Mouse (Mus musculus): ENCODE results near the gene Zswim1. TPM values are rescaled to one million over a fixed set of nuclear protein-coding genes. Genes with fewer than 3 reads are reported as not detected.
"Not testable (repeated sequence)": the region's sequence is repeated elsewhere in the genome, so short reads cannot be mapped to it uniquely, and the experiment has no call there.

The Zswim1 gene
- polyA plus RNA-seq, 2 experiments = 2.0 to 4.6 TPM

DNA sequence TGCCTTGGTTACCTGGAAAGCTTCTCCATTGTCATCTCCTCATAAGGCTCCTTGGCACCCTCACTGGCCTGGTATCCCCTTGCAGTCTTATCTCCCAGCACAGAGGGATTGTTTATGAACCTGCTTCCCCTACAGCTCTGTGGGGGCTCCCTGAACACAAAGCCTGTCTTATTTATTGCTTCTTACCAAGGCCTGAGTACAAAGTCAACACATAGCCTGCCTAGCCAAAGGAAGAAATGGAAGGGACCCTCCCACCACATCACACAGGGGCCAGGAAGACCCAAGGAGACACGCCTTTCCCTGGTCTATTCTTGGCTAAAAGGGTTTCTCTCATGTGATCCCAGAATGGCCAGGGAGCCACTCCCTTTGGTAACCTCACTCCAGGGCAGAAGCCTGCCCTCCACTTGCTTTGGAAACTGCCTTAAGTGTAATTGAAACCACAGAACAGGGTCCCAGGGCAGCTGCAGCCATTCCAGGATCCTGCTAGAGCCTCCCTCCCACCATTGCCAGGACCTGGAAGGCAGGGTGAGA lies 51.8 kb downstream of the Zswim1 start:
- H3K4me2 ChIP-seq (ENCODE audit: low read depth) = no peak overlapping the region
- H3K27me3 ChIP-seq (ENCODE audit: control insufficient read depth, insufficient read depth, low read length) = no peaks in the 10 kb centered on the region
- peaks cover 3 to 11% of the 10 kb centered on the region in 2 experiments for H3K4me1 ChIP-seq (replicated peaks; ENCODE audit: control insufficient read depth in 2 of 2, insufficient read depth in 2 of 2, low read length in 1 of 2)
- TF ChIP-seq EP300 (IDR thresholded peaks at IDR 0.05; ENCODE audit: low read depth) = no peak
- no peak for TF ChIP-seq CTCF (IDR thresholded peaks at IDR 0.05; ENCODE audit: low read depth)
- WGBS (ENCODE audit: insufficient replicate concordance) = 26% methylated on average over 1 of the region's 1 CpGs
- no peak overlapping the region for H3K27ac ChIP-seq
- no peaks in the 10 kb centered on the region for H3K9me3 ChIP-seq (ENCODE audit: control insufficient read depth, low read length)
- H3K9ac ChIP-seq (replicated peaks) = no peak overlapping the region
- no peaks in the 10 kb centered on the region for H3K36me3 ChIP-seq (replicated peaks; ENCODE audit: control insufficient read depth, insufficient read depth, low read depth)
- DNase-seq (ENCODE audit: low read depth in 3 of 3, low spot score in 3 of 3) (no peak), ATAC-seq (ENCODE audit: insufficient read depth) (no peak)
- H3K4me3 ChIP-seq (ENCODE audit: insufficient read depth in 1 of 2, low read depth in 2 of 2, low read length in 2 of 2) = no peak overlapping the region

DNA sequence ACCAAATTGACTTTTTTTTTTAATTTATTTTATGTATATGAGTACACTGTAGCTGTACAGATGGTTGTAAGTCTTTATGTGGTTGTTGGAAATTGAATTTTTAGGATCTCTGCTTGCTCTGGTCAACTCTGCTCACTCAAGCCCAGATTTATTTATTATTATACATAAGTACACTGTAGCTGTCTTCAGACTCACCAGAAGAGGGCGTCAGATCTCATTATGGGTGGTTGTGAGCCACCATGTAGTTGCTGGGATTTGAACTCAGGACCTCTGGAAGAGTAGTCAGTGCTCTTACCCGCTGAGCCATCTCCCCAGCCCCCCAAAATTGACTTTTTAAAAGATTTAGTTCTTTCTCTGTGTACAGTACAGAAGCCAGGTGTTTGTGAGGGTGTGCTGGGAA lies 53.2 kb downstream of the Zswim1 start:
- DNase-seq (ENCODE audit: low read depth in 3 of 3, low spot score in 3 of 3); H3K9ac ChIP-seq (replicated peaks); H3K4me3 ChIP-seq (ENCODE audit: insufficient read depth in 1 of 2, low read depth in 2 of 2, low read length in 2 of 2); H3K9me3 ChIP-seq (ENCODE audit: control insufficient read depth, low read length); H3K36me3 ChIP-seq (replicated peaks; ENCODE audit: control insufficient read depth, insufficient read depth, low read depth); ATAC-seq (ENCODE audit: insufficient read depth); H3K4me2 ChIP-seq (ENCODE audit: low read depth); H3K27ac ChIP-seq; H3K27me3 ChIP-seq (ENCODE audit: control insufficient read depth, insufficient read depth, low read length): not testable (repeated sequence)
- TF ChIP-seq CTCF (IDR thresholded peaks at IDR 0.05; ENCODE audit: low read depth) = 0 out of 2 replicates have a peak, but pooled peaks have one; percentile 4
- H3K4me1 ChIP-seq (replicated peaks; ENCODE audit: control insufficient read depth in 2 of 2, insufficient read depth in 2 of 2, low read length in 1 of 2) = peaks cover 5 to 13% of the 10 kb centered on the region in 2 experiments
- 34% methylated on average over 2 of the region's 2 CpGs for WGBS (ENCODE audit: insufficient replicate concordance)

Other genes with a start within 250 kb of the Zswim1 start
- not detected in 2 replicates for gene Spint3, start 249.2 kb upstream of the Zswim1 start, polyA plus RNA-seq (2012; rRNA removed)
- not detected in 2 replicates for gene Spint3, start 249.2 kb upstream of the Zswim1 start, polyA plus RNA-seq (2014; fragmentation: Nextera tagmentation; extraction: Ambion mirVana)
- gene Wfdc6a, start 237.2 kb upstream of the Zswim1 start, polyA plus RNA-seq (2012; rRNA removed) = 0.06 and 0.11 TPM in 2 replicates
- 0.19 TPM in 1 of 2 replicates, not detected in the other for gene Wfdc6a, start 237.2 kb upstream of the Zswim1 start, polyA plus RNA-seq (2014; fragmentation: Nextera tagmentation; extraction: Ambion mirVana)
- gene Eppin, start 229.1 kb upstream of the Zswim1 start, polyA plus RNA-seq (2012; rRNA removed) = not detected in 2 replicates
- not detected in 2 replicates for gene Eppin, start 229.1 kb upstream of the Zswim1 start, polyA plus RNA-seq (2014; fragmentation: Nextera tagmentation; extraction: Ambion mirVana)
- not detected in 2 replicates for gene Wfdc6b, start 209.2 kb upstream of the Zswim1 start, polyA plus RNA-seq (2012; rRNA removed)
- not detected in 2 replicates for gene Wfdc6b, start 209.2 kb upstream of the Zswim1 start, polyA plus RNA-seq (2014; fragmentation: Nextera tagmentation; extraction: Ambion mirVana)
- not detected in 2 replicates for gene Wfdc8, start 209.1 kb upstream of the Zswim1 start, polyA plus RNA-seq (2012; rRNA removed)
- not detected in 2 replicates for gene Wfdc8, start 209.1 kb upstream of the Zswim1 start, polyA plus RNA-seq (2014; fragmentation: Nextera tagmentation; extraction: Ambion mirVana)
- gene Wfdc16, start 183.9 kb upstream of the Zswim1 start, polyA plus RNA-seq (2012; rRNA removed) = not detected in 2 replicates
- gene Wfdc16, start 183.9 kb upstream of the Zswim1 start, polyA plus RNA-seq (2014; fragmentation: Nextera tagmentation; extraction: Ambion mirVana) = not detected in 2 replicates
- gene Wfdc10, start 166.6 kb upstream of the Zswim1 start, polyA plus RNA-seq (2012; rRNA removed) = not detected in 2 replicates
- not detected in 2 replicates for gene Wfdc10, start 166.6 kb upstream of the Zswim1 start, polyA plus RNA-seq (2014; fragmentation: Nextera tagmentation; extraction: Ambion mirVana)
- gene Wfdc9, start 166.1 kb upstream of the Zswim1 start, polyA plus RNA-seq (2012; rRNA removed) = not detected in 2 replicates
- gene Wfdc9, start 166.1 kb upstream of the Zswim1 start, polyA plus RNA-seq (2014; fragmentation: Nextera tagmentation; extraction: Ambion mirVana) = not detected in 2 replicates
- not detected in 2 replicates for gene Wfdc11, start 148.6 kb upstream of the Zswim1 start, polyA plus RNA-seq (2012; rRNA removed)
- not detected in 2 replicates for gene Wfdc11, start 148.6 kb upstream of the Zswim1 start, polyA plus RNA-seq (2014; fragmentation: Nextera tagmentation; extraction: Ambion mirVana)
- not detected in 2 replicates for gene Wfdc13, start 137.6 kb upstream of the Zswim1 start, polyA plus RNA-seq (2012; rRNA removed)
- gene Wfdc13, start 137.6 kb upstream of the Zswim1 start, polyA plus RNA-seq (2014; fragmentation: Nextera tagmentation; extraction: Ambion mirVana) = not detected in 2 replicates
- 0.08 TPM in 1 of 2 replicates, not detected in the other for gene Spint4, start 124.2 kb upstream of the Zswim1 start, polyA plus RNA-seq (2012; rRNA removed)
- gene Spint4, start 124.2 kb upstream of the Zswim1 start, polyA plus RNA-seq (2014; fragmentation: Nextera tagmentation; extraction: Ambion mirVana) = not detected in 2 replicates
- not detected in 2 replicates for gene Spint5, start 107.4 kb upstream of the Zswim1 start, polyA plus RNA-seq (2012; rRNA removed)
- gene Spint5, start 107.4 kb upstream of the Zswim1 start, polyA plus RNA-seq (2014; fragmentation: Nextera tagmentation; extraction: Ambion mirVana) = not detected in 2 replicates
- 1.7 and 1.9 TPM in 2 replicates for gene Wfdc3, start 76.8 kb upstream of the Zswim1 start, polyA plus RNA-seq (2012; rRNA removed)
- 1.6 and 2.1 TPM in 2 replicates for gene Wfdc3, start 76.8 kb upstream of the Zswim1 start, polyA plus RNA-seq (2014; fragmentation: Nextera tagmentation; extraction: Ambion mirVana)
- 16.2 and 26.0 TPM in 2 replicates for gene Dnttip1, start 76.7 kb upstream of the Zswim1 start, polyA plus RNA-seq (2012; rRNA removed)
- gene Dnttip1, start 76.7 kb upstream of the Zswim1 start, polyA plus RNA-seq (2014; fragmentation: Nextera tagmentation; extraction: Ambion mirVana) = 36.7 and 43.7 TPM in 2 replicates
- gene Ube2c, start 52.8 kb upstream of the Zswim1 start, polyA plus RNA-seq (2012; rRNA removed) = 459 and 465 TPM in 2 replicates
- gene Ube2c, start 52.8 kb upstream of the Zswim1 start, polyA plus RNA-seq (2014; fragmentation: Nextera tagmentation; extraction: Ambion mirVana) = 533 and 562 TPM in 2 replicates
- 0.15 and 0.32 TPM in 2 replicates for gene Tnnc2, start 42.7 kb upstream of the Zswim1 start, polyA plus RNA-seq (2012; rRNA removed)
- gene Tnnc2, start 42.7 kb upstream of the Zswim1 start, polyA plus RNA-seq (2014; fragmentation: Nextera tagmentation; extraction: Ambion mirVana) = 0.44 TPM in 1 of 2 replicates, not detected in the other
- gene Snx21, start 36.9 kb upstream of the Zswim1 start, polyA plus RNA-seq (2012; rRNA removed) = 2.3 TPM in 2 replicates
- gene Snx21, start 36.9 kb upstream of the Zswim1 start, polyA plus RNA-seq (2014; fragmentation: Nextera tagmentation; extraction: Ambion mirVana) = 2.9 and 4.4 TPM in 2 replicates
- 20.6 and 22.1 TPM in 2 replicates for gene Acot8, start 17.8 kb upstream of the Zswim1 start, polyA plus RNA-seq (2012; rRNA removed)
- gene Acot8, start 17.8 kb upstream of the Zswim1 start, polyA plus RNA-seq (2014; fragmentation: Nextera tagmentation; extraction: Ambion mirVana) = 13.5 and 14.7 TPM in 2 replicates
- gene Zswim3, start 17.6 kb upstream of the Zswim1 start, polyA plus RNA-seq (2012; rRNA removed) = 2.2 and 2.4 TPM in 2 replicates
- gene Zswim3, start 17.6 kb upstream of the Zswim1 start, polyA plus RNA-seq (2014; fragmentation: Nextera tagmentation; extraction: Ambion mirVana) = 3.7 and 4.5 TPM in 2 replicates
- gene Spata25, start 5.9 kb downstream of the Zswim1 start, polyA plus RNA-seq (2012; rRNA removed) = not detected in 2 replicates
- not detected in 2 replicates for gene Spata25, start 5.9 kb downstream of the Zswim1 start, polyA plus RNA-seq (2014; fragmentation: Nextera tagmentation; extraction: Ambion mirVana)
- gene Ctsa, start 10.2 kb downstream of the Zswim1 start, polyA plus RNA-seq (2012; rRNA removed) = 69.5 and 82.7 TPM in 2 replicates
- 59.4 and 60.8 TPM in 2 replicates for gene Ctsa, start 10.2 kb downstream of the Zswim1 start, polyA plus RNA-seq (2014; fragmentation: Nextera tagmentation; extraction: Ambion mirVana)
- 0.70 and 1.2 TPM in 2 replicates for gene Neurl2, start 10.8 kb downstream of the Zswim1 start, polyA plus RNA-seq (2012; rRNA removed)
- 1.0 and 1.5 TPM in 2 replicates for gene Neurl2, start 10.8 kb downstream of the Zswim1 start, polyA plus RNA-seq (2014; fragmentation: Nextera tagmentation; extraction: Ambion mirVana)
- 8.4 and 9.6 TPM in 2 replicates for gene Pltp, start 35.0 kb downstream of the Zswim1 start, polyA plus RNA-seq (2012; rRNA removed)
- 7.6 and 10.0 TPM in 2 replicates for gene Pltp, start 35.0 kb downstream of the Zswim1 start, polyA plus RNA-seq (2014; fragmentation: Nextera tagmentation; extraction: Ambion mirVana)
- 19.6 and 20.2 TPM in 2 replicates for gene Pcif1, start 56.6 kb downstream of the Zswim1 start, polyA plus RNA-seq (2012; rRNA removed)
- gene Pcif1, start 56.6 kb downstream of the Zswim1 start, polyA plus RNA-seq (2014; fragmentation: Nextera tagmentation; extraction: Ambion mirVana) = 37.5 and 43.4 TPM in 2 replicates
- 8.8 and 10.1 TPM in 2 replicates for gene Zfp335, start 89.1 kb downstream of the Zswim1 start, polyA plus RNA-seq (2012; rRNA removed)
- 4.0 and 5.2 TPM in 2 replicates for gene Zfp335, start 89.1 kb downstream of the Zswim1 start, polyA plus RNA-seq (2014; fragmentation: Nextera tagmentation; extraction: Ambion mirVana)
- gene Mmp9, start 118.1 kb downstream of the Zswim1 start, polyA plus RNA-seq (2012; rRNA removed) = 0.97 and 1.00 TPM in 2 replicates
- gene Mmp9, start 118.1 kb downstream of the Zswim1 start, polyA plus RNA-seq (2014; fragmentation: Nextera tagmentation; extraction: Ambion mirVana) = 0.76 and 1.2 TPM in 2 replicates
- 0.42 and 0.60 TPM in 2 replicates for gene Slc12a5, start 138.1 kb downstream of the Zswim1 start, polyA plus RNA-seq (2012; rRNA removed)
- 0.10 and 0.24 TPM in 2 replicates for gene Slc12a5, start 138.1 kb downstream of the Zswim1 start, polyA plus RNA-seq (2014; fragmentation: Nextera tagmentation; extraction: Ambion mirVana)
- gene Ncoa5, start 212.2 kb downstream of the Zswim1 start, polyA plus RNA-seq (2012; rRNA removed) = 11.7 and 13.5 TPM in 2 replicates
- 11.6 TPM in 2 replicates for gene Ncoa5, start 212.2 kb downstream of the Zswim1 start, polyA plus RNA-seq (2014; fragmentation: Nextera tagmentation; extraction: Ambion mirVana)
- 1.9 and 2.4 TPM in 2 replicates for gene Cd40, start 232.9 kb downstream of the Zswim1 start, polyA plus RNA-seq (2012; rRNA removed)
- gene Cd40, start 232.9 kb downstream of the Zswim1 start, polyA plus RNA-seq (2014; fragmentation: Nextera tagmentation; extraction: Ambion mirVana) = 3.0 and 4.3 TPM in 2 replicates